Mouse (Mus musculus) E14TG2a.4 (cell line): ENCODE measurements around the gene Hspg2.

Source experiments
- H3K27me3 ChIP-seq: 2 replicates; pipeline ENCODE4 v1.6.1; 2014; ENCODE audit warnings: low read length, control low read depth; ENCODE audit not compliant: insufficient read depth
- H3K36me3 ChIP-seq: 2 replicates; pipeline ENCODE4 v1.6.1; 2014; ENCODE audit warnings: low read length, control low read depth; ENCODE audit not compliant: insufficient read depth
- H3K4me1 ChIP-seq: replicated peaks from 2 replicates; pipeline ENCODE4 v1.6.1; 2014; ENCODE audit warnings: low read depth, low read length, control low read depth
- H3K4me3 ChIP-seq: replicated peaks from 2 replicates; pipeline ENCODE4 v1.5.1; 2014; ENCODE audit warnings: mild to moderate bottlenecking, low read length
- H3K9me3 ChIP-seq: 2 replicates; pipeline ENCODE4 v1.6.1; 2014; ENCODE audit warnings: low read length, control low read depth
- CTCF ChIP-seq: conservative IDR thresholded peaks from 2 replicates; pipeline ENCODE4 v1.5.1; 2014; ENCODE audit warnings: low read length
- NANOG ChIP-seq: IDR thresholded peaks from 2 replicates; pipeline ENCODE4 v1.6.1; 2014; ENCODE audit warnings: borderline replicate concordance, low read length, mixed read lengths
- POU5F1 ChIP-seq: IDR thresholded peaks from 2 replicates; pipeline ENCODE4 v1.6.1; 2014; ENCODE audit warnings: low read length, borderline replicate concordance

The Hspg2 gene

GRCm38 (mm10) chr4:137498882-137499583 is 30.5 kb downstream of the Hspg2 start:
- Histone ChIP-seq H3K27me3 (no peaks in the 10 kb centered on the region), H3K4me1 (peaks cover 98% of the 10 kb centered on the region), H3K36me3 (peaks cover 79% of the 10 kb centered on the region), H3K4me3 (no peak overlapping the region), H3K9me3 (no peaks in the 10 kb centered on the region)
- no peak for TF ChIP-seq NANOG
- no peak for TF ChIP-seq POU5F1
- no peak for TF ChIP-seq CTCF

DNA sequence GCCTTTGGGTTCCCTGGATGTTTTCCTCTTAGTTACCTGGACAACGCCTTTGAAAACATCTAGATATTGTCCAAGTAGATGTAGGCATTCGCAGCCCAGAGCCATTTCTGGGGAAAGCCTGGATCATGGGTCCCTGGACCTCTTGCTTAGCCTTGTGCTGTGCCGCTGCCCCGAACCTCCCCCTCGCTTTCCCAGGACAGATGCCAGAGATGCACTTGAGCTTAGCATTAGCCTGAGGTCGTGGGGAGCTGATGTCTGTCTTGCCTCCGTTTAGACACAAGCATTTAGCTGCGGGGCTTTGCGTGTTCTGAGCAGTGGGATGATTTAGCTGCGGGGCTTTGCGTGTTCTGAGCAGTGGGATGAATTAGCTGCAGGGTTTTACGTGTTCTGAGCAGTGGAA is 31.6 kb downstream of the Hspg2 start:
- no peaks in the 10 kb centered on the region for H3K9me3 ChIP-seq
- H3K27me3 ChIP-seq: no peaks in the 10 kb centered on the region

DNA sequence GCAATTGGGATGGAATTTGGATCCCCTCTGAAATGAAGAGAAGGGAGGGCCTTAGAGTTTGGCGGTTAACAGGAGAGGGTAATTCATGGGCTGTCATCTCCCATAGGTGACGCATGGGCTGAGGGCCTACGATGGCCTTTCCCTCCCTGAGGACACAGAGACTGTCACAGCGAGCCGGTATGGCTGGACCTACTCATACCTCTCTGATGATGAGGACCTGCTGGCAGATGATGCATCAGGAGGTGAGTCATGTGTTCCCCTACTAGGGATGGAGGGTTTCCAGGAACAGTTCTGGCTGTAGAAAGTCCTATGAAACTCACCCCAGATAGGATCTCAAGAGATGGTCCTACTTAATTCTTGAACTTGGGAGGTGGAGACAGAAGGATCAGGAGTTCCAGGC is 32.4 kb downstream of the Hspg2 start:
- Histone ChIP-seq H3K27me3 (no peaks in the 10 kb centered on the region), H3K9me3 (no peaks in the 10 kb centered on the region), H3K36me3 (peaks cover 88% of the 10 kb centered on the region), H3K4me3 (no peak overlapping the region), H3K4me1 (peaks cover 79% of the 10 kb centered on the region)
- no peak for TF ChIP-seq NANOG
- TF ChIP-seq POU5F1: no peak
- no peak for TF ChIP-seq CTCF

More for the DNA sequence above, 31.6 kb downstream of the Hspg2 start:
- Histone ChIP-seq H3K4me1 (peaks cover 87% of the 10 kb centered on the region), H3K36me3 (peaks cover 85% of the 10 kb centered on the region), H3K4me3 (no peak overlapping the region)
- TF ChIP-seq POU5F1: no peak
- TF ChIP-seq CTCF: no peak
- no peak for TF ChIP-seq NANOG

- Histone ChIP-seq H3K27me3 (no peaks in the 10 kb centered on the region), H3K36me3 (peaks cover 92% of the 10 kb centered on the region), H3K4me1 (peaks cover 72% of the 10 kb centered on the region), H3K9me3 (no peaks in the 10 kb centered on the region), H3K4me3 (no peak overlapping the region)
- TF ChIP-seq POU5F1 (no peak), NANOG (no peak), CTCF (no peak)
These were observed 33.6 kb downstream of the Hspg2 start for GRCm38 (mm10) chr4:137502183-137502582.

- TF ChIP-seq POU5F1: no peak
- TF ChIP-seq CTCF: no peak
- no peak for TF ChIP-seq NANOG
- H3K4me1 ChIP-seq: peaks cover 70% of the 10 kb centered on the region
- peaks cover 94% of the 10 kb centered on the region for H3K36me3 ChIP-seq
- H3K27me3 ChIP-seq: no peaks in the 10 kb centered on the region
- H3K9me3 ChIP-seq: no peaks in the 10 kb centered on the region
- no peak overlapping the region for H3K4me3 ChIP-seq
These were observed 34.2 kb downstream of the Hspg2 start for GRCm38 (mm10) chr4:137502801-137503200.

GRCm38 (mm10) chr4:137503509-137503971 is 35.0 kb downstream of the Hspg2 start:
- Histone ChIP-seq H3K36me3 (peaks cover 99% of the 10 kb centered on the region), H3K27me3 (no peaks in the 10 kb centered on the region)
- TF ChIP-seq CTCF: no peak
- TF ChIP-seq NANOG: no peak
- no peak for TF ChIP-seq POU5F1

DNA sequence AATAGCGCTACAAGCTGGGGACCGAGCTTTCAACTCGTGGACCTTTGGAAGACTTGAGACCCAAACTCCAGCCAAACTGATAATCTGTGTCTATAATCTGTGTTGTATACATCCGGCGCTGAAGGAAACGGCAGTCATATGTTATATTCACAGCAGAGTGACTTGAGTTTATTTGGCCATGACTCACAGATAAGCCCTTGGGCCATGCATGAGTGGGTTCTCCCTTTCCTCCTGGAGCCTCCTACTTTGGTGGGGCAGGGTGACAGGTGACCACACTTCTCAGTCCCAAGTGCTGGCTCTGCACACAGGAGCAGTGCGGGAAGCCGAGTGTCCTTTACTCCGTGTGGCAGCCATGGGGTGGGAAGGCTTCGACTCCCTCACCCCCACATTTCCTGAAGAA is 38.1 kb downstream of the Hspg2 start:
- H3K27me3 ChIP-seq: no peaks in the 10 kb centered on the region
- no peak for TF ChIP-seq CTCF
- no peak for TF ChIP-seq NANOG
- no peak for TF ChIP-seq POU5F1
- H3K4me1 ChIP-seq: peaks cover 40% of the 10 kb centered on the region
- H3K9me3 ChIP-seq: no peaks in the 10 kb centered on the region
- H3K36me3 ChIP-seq: peaks cover 99% of the 10 kb centered on the region
- H3K4me3 ChIP-seq: no peak overlapping the region

More at GRCm38 (mm10) chr4:137503509-137503971, 35.0 kb downstream of the Hspg2 start:
- no peak overlapping the region for H3K4me3 ChIP-seq
- no peaks in the 10 kb centered on the region for H3K9me3 ChIP-seq
- H3K4me1 ChIP-seq: peaks cover 62% of the 10 kb centered on the region

GRCm38 (mm10) chr4:137509528-137509927 is 41.0 kb downstream of the Hspg2 start:
- H3K4me1 ChIP-seq: peaks cover 32% of the 10 kb centered on the region
- H3K9me3 ChIP-seq: no peaks in the 10 kb centered on the region
- H3K4me3 ChIP-seq: no peak overlapping the region
- H3K36me3 ChIP-seq: peaks cover 98% of the 10 kb centered on the region
- H3K27me3 ChIP-seq: no peaks in the 10 kb centered on the region
- TF ChIP-seq CTCF: no peak
- TF ChIP-seq NANOG: no peak
- TF ChIP-seq POU5F1: no peak

- no peak overlapping the region for H3K4me3 ChIP-seq
- TF ChIP-seq CTCF: no peak
- no peak for TF ChIP-seq POU5F1
- no peak for TF ChIP-seq NANOG
- H3K36me3 ChIP-seq: peaks cover 97% of the 10 kb centered on the region
- no peaks in the 10 kb centered on the region for H3K27me3 ChIP-seq
- peaks cover 36% of the 10 kb centered on the region for H3K4me1 ChIP-seq
- H3K9me3 ChIP-seq: no peaks in the 10 kb centered on the region
These were observed 41.6 kb downstream of the Hspg2 start for GRCm38 (mm10) chr4:137510021-137510696.
